Mouse (Mus musculus) lung, postnatal 0 days (tissue): ENCODE results near the gene 1810046K07Rik. TPM values are rescaled to one million over a fixed set of nuclear protein-coding genes. Genes with fewer than 3 reads are reported as not detected.
A peak's percentile ranks its signal among the peaks of the same experiment; 100 is the strongest.

Source experiments
- ATAC-seq: fragments of 200-750 bp; cut with Nextera tagmentation; 2 replicates; pipeline ENCODE4 v1.8.0; 2017; ENCODE audit warnings: moderate library complexity
- DNase-seq: peaks from one replicate; pipeline ENCODE4 v3.0.0-alpha.2; 2016; ENCODE audit warnings: low spot score
- H3K27ac ChIP-seq: fragments of 300-500 bp; sonication (generic); 2 replicates; pipeline ENCODE4 v1.5.1; 2014; ENCODE audit warnings: antibody characterized with exemption, mild to moderate bottlenecking, low read length, mixed read lengths
- H3K27me3 ChIP-seq: fragments of 300-500 bp; sonication (generic); replicated peaks from 2 replicates; pipeline ENCODE4 v1.6.1; 2014; ENCODE audit warnings: low read length, mixed read lengths; ENCODE audit not compliant: insufficient read depth
- H3K36me3 ChIP-seq: fragments of 300-500 bp; sonication (generic); 2 replicates; pipeline ENCODE4 v1.6.1; 2014; ENCODE audit warnings: low read length, mixed read lengths; ENCODE audit not compliant: insufficient read depth
- H3K4me1 ChIP-seq: fragments of 300-500 bp; sonication (generic); 2 replicates; pipeline ENCODE4 v1.6.1; 2014; ENCODE audit warnings: antibody characterized with exemption, low read depth, low read length, mixed read lengths; ENCODE audit not compliant: insufficient read depth
- H3K4me2 ChIP-seq: fragments of 300-500 bp; sonication (generic); replicated peaks from 2 replicates; pipeline ENCODE4 v1.6.1; 2014; ENCODE audit warnings: low read depth, mild to moderate bottlenecking, low read length, moderate library complexity, mixed read lengths
- H3K4me3 ChIP-seq: fragments of 300-500 bp; sonication (generic); 2 replicates; pipeline ENCODE4 v1.5.1; 2014; ENCODE audit warnings: low read depth, low read length
- H3K9ac ChIP-seq: fragments of 300-500 bp; sonication (generic); replicated peaks from 2 replicates; pipeline ENCODE4 v1.6.1; 2014; ENCODE audit warnings: low read depth, mild to moderate bottlenecking
- H3K9me3 ChIP-seq: fragments of 300-500 bp; sonication (generic); 2 replicates; pipeline ENCODE4 v1.6.1; 2016; ENCODE audit warnings: low read length, mixed read lengths
- CTCF ChIP-seq: IDR thresholded peaks from 2 replicates; pipeline ENCODE4 v1.5.1; 2016; ENCODE audit warnings: antibody characterized with exemption, mild to moderate bottlenecking
- EP300 ChIP-seq: IDR thresholded peaks from 2 replicates; pipeline ENCODE4 v1.6.1; 2016; ENCODE audit warnings: antibody characterized with exemption, mild to moderate bottlenecking, control low read depth
- WGBS: fragments of 180-500 bp; shearing (Covaris S2); extraction: QIAGEN DNeasy Blood & Tissue Kit; methylation state at CpG from one replicate; pipeline ENCODE4 v1.1.7; 2014; 5-methylcytosine and 5-hydroxymethylcytosine counted together
- polyA plus RNA-seq: library from polyadenylated mRNA; unstranded; fragments of >200 nt; fragmentation: Nextera tagmentation; extraction: Ambion mirVana; gene quantifications from 2 replicates; pipeline ENCODE4 v1.2.1, GENCODE M21; 2015

Gene 1810046K07Rik
- polyA plus RNA-seq: 0.20 and 0.24 TPM in 2 replicates

DNA sequence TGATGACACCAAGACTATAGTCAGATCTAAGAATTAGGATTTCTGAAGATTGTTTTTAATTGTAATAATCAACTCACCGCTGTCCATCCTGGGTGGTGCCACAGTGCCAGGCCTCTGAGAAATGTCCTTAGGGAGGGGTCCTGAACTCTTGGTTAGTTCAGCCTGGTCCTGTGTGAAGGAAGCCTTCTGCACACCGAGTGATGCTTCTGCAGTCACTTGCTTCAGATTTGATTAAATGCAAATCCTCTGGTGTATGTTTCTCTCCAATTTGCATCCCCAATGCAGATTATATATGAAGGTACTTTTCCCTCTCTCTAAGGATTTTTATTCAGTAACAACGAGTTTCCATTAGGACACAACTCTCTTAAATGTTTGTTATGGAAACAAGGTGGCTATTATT, at the start of gene 1810046K07Rik:
1810046K07Rik (minus strand) TSS at position 187 of the 400 bp plus-strand sequence.
- no peaks in the 10 kb centered on the region for H3K36me3 ChIP-seq
- no peak within 1 kb of the TSS for H3K4me2 ChIP-seq
- TF ChIP-seq EP300: no peak
- no peak for TF ChIP-seq CTCF
- ATAC-seq (no peak), DNase-seq (no peak)
- H3K27ac ChIP-seq: no peak within 1 kb of the TSS
- no peaks in the 10 kb centered on the region for H3K9me3 ChIP-seq
- H3K9ac ChIP-seq: no peak within 1 kb of the TSS
- 78% methylated on average over 3 of the region's 3 CpGs for WGBS
- H3K4me3 ChIP-seq: no peak within 1 kb of the TSS
- no peaks in the 10 kb centered on the region for H3K4me1 ChIP-seq
- no peaks in the 10 kb centered on the region for H3K27me3 ChIP-seq

DNA sequence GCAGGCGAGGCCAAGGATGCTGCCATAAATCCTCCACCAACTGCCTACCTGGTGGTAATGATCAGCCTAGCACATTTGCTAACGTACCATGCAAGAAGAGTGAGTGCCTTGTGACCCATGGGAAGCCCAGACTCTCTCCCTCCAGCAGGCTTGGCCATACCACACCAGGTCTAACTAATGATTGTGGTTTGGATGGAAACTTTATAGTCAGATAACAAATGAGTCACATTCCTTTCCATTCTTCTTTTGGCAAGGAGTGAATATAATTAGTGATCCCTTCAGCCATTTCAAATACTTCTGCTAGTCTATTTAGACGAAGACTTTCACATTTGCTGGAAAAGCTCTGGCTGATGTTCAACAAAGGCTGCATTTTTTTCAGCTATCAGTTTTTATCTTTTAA, 40.8 kb upstream of the 1810046K07Rik start:
- Histone ChIP-seq H3K4me3 (no peak overlapping the region), H3K4me2 (no peak overlapping the region), H3K27ac (no peak overlapping the region), H3K36me3 (no peaks in the 10 kb centered on the region), H3K9me3 (no peaks in the 10 kb centered on the region), H3K9ac (no peak overlapping the region), H3K4me1 (no peaks in the 10 kb centered on the region), H3K27me3 (no peaks in the 10 kb centered on the region)
- 55% methylated on average over 3 of the region's 3 CpGs for WGBS
- ATAC-seq (no peak), DNase-seq (no peak)
- TF ChIP-seq CTCF (no peak), EP300 (no peak)

DNA sequence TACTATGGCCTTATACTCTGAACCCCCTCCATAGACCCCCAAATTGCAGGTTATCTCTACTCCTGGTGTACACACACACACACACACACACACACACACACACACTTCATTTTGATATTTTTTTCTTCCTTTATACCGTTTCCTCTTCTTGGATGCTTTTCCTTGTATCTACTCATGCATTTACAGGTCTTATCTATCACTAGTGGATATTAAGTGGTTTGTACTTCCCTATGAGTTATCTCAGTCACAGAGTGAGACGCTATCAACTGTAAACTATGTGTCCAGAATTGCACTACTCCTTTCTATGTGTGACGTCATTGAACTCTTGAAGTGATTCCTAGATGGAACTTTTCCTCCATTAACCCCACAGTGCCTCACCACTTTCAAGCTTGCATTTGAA, 38.4 kb upstream of the 1810046K07Rik start:
- Histone ChIP-seq H3K9ac (no peak overlapping the region), H3K36me3 (no peaks in the 10 kb centered on the region), H3K27ac (no peak overlapping the region), H3K27me3 (no peaks in the 10 kb centered on the region), H3K4me2 (no peak overlapping the region), H3K4me1 (no peaks in the 10 kb centered on the region), H3K4me3 (no peak overlapping the region), H3K9me3 (no peaks in the 10 kb centered on the region)
- no peak for DNase-seq
- TF ChIP-seq EP300: no peak
- TF ChIP-seq CTCF: no peak
- 52% methylated on average over 3 of the region's 3 CpGs for WGBS
- no peak for ATAC-seq

DNA sequence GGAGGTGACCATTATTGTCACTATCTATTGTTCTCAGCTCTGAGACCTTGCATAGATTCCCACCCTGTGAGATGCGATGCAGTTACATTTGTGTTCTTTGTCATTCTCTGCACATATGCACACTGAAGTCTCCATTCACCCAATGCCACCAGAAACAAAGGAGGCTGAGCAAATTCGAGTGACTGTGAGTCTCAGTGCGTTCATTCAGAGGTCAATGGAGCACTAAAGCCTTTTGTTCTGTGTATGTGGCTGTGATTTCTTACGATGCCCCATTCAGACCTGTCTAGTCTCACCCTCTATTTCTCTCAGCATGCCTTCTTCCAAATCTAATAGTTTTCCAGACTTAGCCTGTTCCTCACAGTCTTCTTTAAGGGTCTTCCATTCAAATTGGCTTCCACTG, 35.3 kb upstream of the 1810046K07Rik start:
- DNase-seq (no peak), ATAC-seq (no peak)
- Histone ChIP-seq H3K4me1 (no peaks in the 10 kb centered on the region), H3K27ac (no peak overlapping the region), H3K9me3 (no peaks in the 10 kb centered on the region), H3K4me2 (no peak overlapping the region), H3K27me3 (no peaks in the 10 kb centered on the region), H3K4me3 (no peak overlapping the region), H3K36me3 (no peaks in the 10 kb centered on the region), H3K9ac (no peak overlapping the region)
- WGBS: 89% methylated on average over 4 of the region's 4 CpGs
- TF ChIP-seq CTCF (no peak), EP300 (no peak)

DNA sequence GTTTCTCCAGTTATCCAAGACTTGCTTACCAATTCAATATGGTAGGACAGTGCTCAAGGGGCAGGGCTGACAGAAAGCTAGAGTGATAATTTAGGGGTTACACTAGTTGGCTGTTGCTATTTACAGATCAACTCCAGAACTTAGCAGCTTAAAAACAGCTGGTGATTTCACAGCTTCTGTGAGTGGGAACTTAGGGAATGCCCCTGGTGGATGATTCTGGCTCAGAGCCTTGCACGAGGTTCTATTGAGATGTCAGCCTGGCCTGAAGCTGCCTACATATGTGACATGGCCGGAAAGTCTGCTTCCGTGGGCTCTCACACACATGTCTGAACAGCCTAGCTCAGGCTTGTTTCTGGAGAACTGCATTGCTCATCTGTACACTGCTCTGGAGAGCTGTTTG, 24.8 kb upstream of the 1810046K07Rik start:
- DNase-seq (peak; percentile 25), ATAC-seq (no peak)
- no peaks in the 10 kb centered on the region for H3K27me3 ChIP-seq
- H3K4me2 ChIP-seq: no peak overlapping the region
- H3K4me3 ChIP-seq: no peak overlapping the region
- H3K4me1 ChIP-seq: no peaks in the 10 kb centered on the region
- no peak overlapping the region for H3K27ac ChIP-seq
- peak; percentile 16; the same call in 1 of the 2 replicates for TF ChIP-seq CTCF
- TF ChIP-seq EP300: no peak
- no peaks in the 10 kb centered on the region for H3K36me3 ChIP-seq
- H3K9ac ChIP-seq: no peak overlapping the region
- WGBS: 50% methylated on average over 3 of the region's 3 CpGs
- H3K9me3 ChIP-seq: no peaks in the 10 kb centered on the region

DNA sequence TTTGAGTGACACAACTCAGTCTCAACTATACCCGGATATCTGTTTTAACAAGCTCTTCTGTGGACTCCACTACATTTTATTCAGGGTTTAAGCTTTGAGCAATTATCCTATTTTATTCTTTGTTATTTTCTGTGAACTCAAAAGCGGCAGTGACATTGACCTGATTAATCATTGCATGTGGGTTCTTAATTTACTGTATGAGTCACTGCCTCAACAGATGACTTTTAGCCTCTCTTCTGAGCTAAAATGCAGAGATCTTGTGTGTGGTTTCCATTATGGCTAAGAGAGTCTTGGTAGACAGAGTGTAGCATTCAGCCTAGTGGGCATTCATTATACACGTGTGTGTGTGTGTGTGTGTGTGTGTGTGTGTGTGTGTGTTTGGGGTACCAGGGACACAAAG, 24.2 kb upstream of the 1810046K07Rik start:
- 90% methylated on average over 3 of the region's 3 CpGs for WGBS
- ATAC-seq: no peak

DNA sequence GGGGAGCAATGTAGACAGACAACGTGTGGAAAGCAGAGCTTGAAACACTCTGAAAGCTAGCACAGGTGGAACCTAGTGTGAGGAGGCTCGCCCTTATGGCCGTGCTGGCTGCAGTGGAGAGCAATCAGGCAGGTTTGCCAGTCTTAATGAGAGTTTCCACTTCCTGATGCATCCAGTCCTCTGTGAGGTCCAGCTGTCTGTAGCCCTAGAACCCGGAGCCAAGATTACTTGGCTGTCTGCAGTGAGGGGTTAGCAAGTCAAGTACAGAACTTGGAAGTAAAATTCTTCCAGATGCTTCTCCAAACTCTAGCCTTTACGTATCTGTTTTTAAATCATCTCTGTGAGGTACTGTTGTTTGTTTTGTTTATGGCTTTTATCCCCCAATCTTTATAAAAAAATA, 20.7 kb upstream of the 1810046K07Rik start:
- peak; percentile 19 for DNase-seq
- Histone ChIP-seq H3K9ac (no peak overlapping the region), H3K27me3 (no peaks in the 10 kb centered on the region), H3K4me1 (no peaks in the 10 kb centered on the region), H3K9me3 (no peaks in the 10 kb centered on the region), H3K4me3 (no peak overlapping the region), H3K27ac (no peak overlapping the region), H3K36me3 (no peaks in the 10 kb centered on the region), H3K4me2 (no peak overlapping the region)
- TF ChIP-seq EP300: no peak
- TF ChIP-seq CTCF: no peak
- no peak for ATAC-seq
- WGBS: 54% methylated on average over 5 of the region's 5 CpGs

More for the DNA sequence above, 24.2 kb upstream of the 1810046K07Rik start:
- H3K9me3 ChIP-seq: no peaks in the 10 kb centered on the region
- no peaks in the 10 kb centered on the region for H3K36me3 ChIP-seq
- DNase-seq: no peak
- no peak overlapping the region for H3K4me3 ChIP-seq
- no peak overlapping the region for H3K9ac ChIP-seq
- H3K4me1 ChIP-seq: no peaks in the 10 kb centered on the region
- H3K27ac ChIP-seq: no peak overlapping the region
- TF ChIP-seq EP300 (no peak), CTCF (no peak)
- H3K27me3 ChIP-seq: no peaks in the 10 kb centered on the region
- H3K4me2 ChIP-seq: no peak overlapping the region
